Mouse (Mus musculus) telencephalon, adult 2 months (tissue): ENCODE measurements around the gene Arsj.

Experiments used
- DNase-seq: peaks from one replicate; pipeline ENCODE4 v3.0.0-alpha.2; 2011; ENCODE audit warnings: low read depth, low spot score

The Arsj gene

GRCm38 (mm10) chr3:126363568-126364505 is at the start of gene Arsj:
Arsj (plus strand) TSS chr3:126363684.
- peak; percentile 33 for DNase-seq

GRCm38 (mm10) chr3:126324872-126325498 is 38.5 kb upstream of the Arsj start:
- no peak for DNase-seq

GRCm38 (mm10) chr3:126325891-126326627 is 37.4 kb upstream of the Arsj start:
- no peak for DNase-seq

- no peak for DNase-seq
Observed at GRCm38 (mm10) chr3:126326628-126327325, 36.7 kb upstream of the Arsj start.

- DNase-seq: no peak
Observed at GRCm38 (mm10) chr3:126335329-126335728, 28.2 kb upstream of the Arsj start.

- no peak for DNase-seq
Observed at GRCm38 (mm10) chr3:126344745-126345144, 18.7 kb upstream of the Arsj start.

- no peak for DNase-seq
Observed at GRCm38 (mm10) chr3:126359760-126360159, 3.7 kb upstream of the Arsj start.

GRCm38 (mm10) chr3:126362392-126362791 is 1.1 kb upstream of the Arsj start:
- peak; percentile 26 for DNase-seq

GRCm38 (mm10) chr3:126362931-126363525 is 456 bp upstream of the Arsj start:
- peak; percentile 39 for DNase-seq

GRCm38 (mm10) chr3:126364555-126364954 is 1.1 kb downstream of the Arsj start:
- no peak for DNase-seq

- no peak for DNase-seq
Observed at GRCm38 (mm10) chr3:126370571-126370970, 7.1 kb downstream of the Arsj start.

DNA sequence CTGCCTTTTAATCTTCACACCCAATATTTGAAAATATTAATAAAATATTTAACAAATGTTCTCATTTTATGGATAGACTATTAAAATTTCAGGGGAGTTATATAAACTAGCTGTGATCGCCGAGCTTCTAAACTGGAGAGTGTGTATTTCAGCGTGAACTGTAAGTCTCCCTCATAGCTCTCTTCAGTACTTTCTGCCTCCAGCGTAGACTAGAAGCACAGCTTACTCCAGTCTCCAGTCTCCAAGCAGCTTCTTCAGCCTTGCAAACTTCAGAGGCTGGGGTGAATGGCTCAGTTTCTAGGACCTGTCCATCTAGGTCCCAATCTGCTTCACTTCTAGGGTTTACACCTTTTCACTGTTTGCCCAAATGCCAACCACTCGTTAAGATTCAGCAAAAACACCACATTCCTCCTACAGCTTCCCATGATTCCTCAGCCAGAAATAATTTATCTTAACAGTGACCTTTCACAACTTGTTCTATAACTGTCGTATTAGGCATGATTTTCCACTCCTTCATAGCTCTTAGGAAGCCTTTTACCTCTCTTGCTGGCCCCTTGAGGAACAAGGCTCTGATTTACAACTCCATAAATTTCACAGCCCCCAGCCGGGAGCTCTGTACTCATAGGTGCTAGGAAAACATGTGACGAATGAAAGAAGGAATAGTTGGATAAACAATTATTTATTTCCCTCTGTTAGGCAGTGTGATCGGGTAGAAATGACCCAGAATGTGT is 9.5 kb downstream of the Arsj start:
- DNase-seq: no peak

DNA sequence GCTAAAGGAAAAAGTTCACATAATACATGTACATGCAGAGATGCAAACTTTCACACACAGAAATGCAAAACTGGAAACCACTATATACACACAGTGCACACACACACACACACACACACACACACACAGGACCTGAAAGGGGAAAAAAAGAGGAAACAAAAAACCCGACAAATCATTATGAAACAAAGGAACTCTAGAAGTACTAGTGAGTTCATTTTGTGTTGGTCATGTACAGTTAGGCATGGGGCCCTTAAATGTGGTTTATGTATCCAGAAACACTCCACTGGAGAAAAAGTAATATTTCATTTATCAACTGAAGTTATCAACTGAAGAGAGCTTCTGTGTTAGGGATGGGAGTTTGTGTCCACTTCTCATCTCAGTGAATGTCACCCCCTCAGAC is 10.2 kb downstream of the Arsj start:
- DNase-seq: no peak

DNA sequence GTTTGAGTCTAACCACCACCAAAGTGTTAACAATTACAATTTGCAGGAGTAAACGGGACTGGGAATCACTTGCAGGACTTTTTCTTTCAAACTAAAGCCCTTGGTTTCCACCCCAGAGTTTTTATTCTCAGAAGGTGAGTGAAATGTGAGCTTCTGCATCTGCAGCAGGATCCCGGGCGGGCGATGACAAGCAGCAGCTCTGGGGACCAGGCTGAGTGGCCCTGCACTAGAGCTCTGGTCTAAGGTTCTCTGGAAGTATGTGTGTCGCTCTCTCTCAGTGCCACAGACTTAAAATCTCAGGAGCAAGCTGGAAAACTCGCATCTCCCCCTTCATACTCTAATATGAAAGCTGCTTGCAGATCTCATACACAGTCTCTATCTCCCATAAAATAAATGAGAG is 15.8 kb downstream of the Arsj start:
- DNase-seq: no peak

- DNase-seq: no peak
Observed at GRCm38 (mm10) chr3:126379702-126380101, 16.2 kb downstream of the Arsj start.

DNA sequence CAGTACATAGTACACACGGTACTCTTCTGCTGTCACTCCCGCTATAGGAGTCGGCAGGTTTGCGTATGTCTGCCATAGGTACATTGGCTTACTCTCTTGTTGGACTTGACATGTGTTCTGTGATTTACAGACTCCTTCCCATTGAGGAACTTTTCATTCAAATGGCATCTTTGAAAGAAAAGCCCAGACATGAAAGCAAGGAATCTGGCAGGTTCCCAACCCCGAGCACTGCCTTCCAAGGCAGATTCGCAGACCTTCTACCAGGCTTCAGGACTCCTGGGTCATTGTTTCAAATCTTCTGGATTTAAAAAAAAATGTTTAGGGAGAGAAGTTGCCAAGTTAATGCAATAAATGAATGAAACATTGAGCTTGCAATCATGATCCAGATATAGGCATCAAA is 19.8 kb downstream of the Arsj start:
- DNase-seq: no peak

DNA sequence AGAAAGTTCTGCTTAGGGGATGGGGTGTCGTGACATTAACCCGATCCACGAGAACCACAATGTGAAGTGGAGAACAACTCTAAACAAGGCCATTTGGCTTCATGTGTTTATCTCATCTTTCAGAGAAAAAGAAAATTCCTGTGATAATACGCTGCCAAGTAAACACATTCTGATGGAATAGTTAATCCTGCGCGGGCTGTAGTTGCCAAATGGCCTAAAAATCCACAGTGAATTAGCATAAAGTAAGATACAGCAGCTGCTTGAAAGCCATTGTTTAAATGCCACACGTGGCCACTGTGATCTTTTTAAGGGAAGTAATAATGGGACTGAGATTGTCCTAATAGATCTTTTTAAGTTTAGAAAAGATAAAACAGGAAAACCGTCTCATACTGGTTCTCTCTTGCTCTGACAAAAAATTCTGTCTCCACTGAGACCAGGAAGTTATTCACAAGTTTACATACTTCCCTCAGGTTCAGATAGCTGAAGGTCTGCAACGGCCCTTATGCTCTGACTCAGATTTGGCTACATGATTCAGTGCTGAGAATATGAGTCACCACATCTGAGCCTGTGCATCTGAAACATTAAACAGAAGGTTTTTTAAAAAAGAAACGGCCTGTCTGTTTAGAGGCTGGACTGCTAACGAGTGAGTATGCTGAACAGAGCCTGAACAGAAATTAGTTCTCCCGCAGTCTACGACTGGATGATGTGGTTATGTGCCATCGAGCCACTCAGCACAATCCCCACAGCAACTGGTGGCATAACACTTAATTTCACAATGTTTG is 21.4 kb downstream of the Arsj start:
- DNase-seq: peak; percentile 84

DNA sequence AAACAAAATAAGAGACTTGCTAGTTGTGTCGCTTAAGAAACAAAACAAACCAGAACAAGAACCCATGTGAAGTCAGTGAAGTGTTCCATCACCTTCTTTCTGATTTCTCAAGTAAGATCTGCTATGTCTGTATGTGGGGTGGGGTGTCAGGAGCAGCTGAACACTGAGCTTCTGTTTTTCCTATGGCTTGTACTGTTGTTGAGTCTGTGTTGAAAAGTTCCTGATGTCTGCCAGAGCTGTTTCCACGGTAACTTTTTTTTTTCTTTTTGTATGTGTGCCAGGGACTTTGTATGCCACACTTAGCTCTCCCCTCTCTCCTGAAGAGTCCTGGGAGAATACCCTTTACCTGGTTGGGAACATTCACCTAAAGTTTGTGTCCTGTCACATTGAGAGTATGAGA is 34.0 kb downstream of the Arsj start:
- no peak for DNase-seq

GRCm38 (mm10) chr3:126397985-126398630 is 34.6 kb downstream of the Arsj start:
- no peak for DNase-seq
